Mouse (Mus musculus) liver, embryonic 14.5 days (tissue): ENCODE results near the gene Tmem242. TPM values are rescaled to one million over a fixed set of nuclear protein-coding genes. Genes with fewer than 3 reads are reported as not detected.

ENCODE experiments used
- ATAC-seq: fragments of 200-750 bp; cut with Nextera tagmentation; 2 replicates; pipeline ENCODE4 v1.8.0; 2017; ENCODE audit warnings: moderate number of reproducible peaks, mild to moderate bottlenecking, moderate library complexity; ENCODE audit not compliant: insufficient read depth
- DNase-seq, 3 experiments: peaks; one replicate each; pipeline ENCODE4 v3.0.0-alpha.2; 2012 to 2013; ENCODE audit warnings: low read depth in 3 of 3, low spot score in 3 of 3
- H3K27ac ChIP-seq: fragments of 300-500 bp; sonication (generic); 2 replicates; pipeline ENCODE4 v1.5.1; 2014; ENCODE audit warnings: moderate library complexity, mild to moderate bottlenecking, control low read depth, inconsistent platforms
- H3K27me3 ChIP-seq: fragments of 300-500 bp; sonication (generic); 2 replicates; pipeline ENCODE4 v1.6.1; 2014; ENCODE audit warnings: mild to moderate bottlenecking, low read length, moderate library complexity; ENCODE audit not compliant: control insufficient read depth, insufficient read depth
- H3K36me3 ChIP-seq: fragments of 300-500 bp; sonication (generic); replicated peaks from 2 replicates; pipeline ENCODE4 v1.6.1; 2014; ENCODE audit warnings: low read depth; ENCODE audit not compliant: control insufficient read depth, insufficient read depth
- H3K4me1 ChIP-seq, 2 experiments: fragments of 200-500 bp in 1 of 2; fragments of 300-500 bp in 1 of 2; sonication (generic) in 1 of 2; replicated peaks; 2 replicates each; pipeline ENCODE4 v1.6.1; 2012 to 2014; ENCODE audit warnings: antibody characterized with exemption in 1 of 2, inconsistent platforms in 1 of 2, low read length in 1 of 2; ENCODE audit not compliant: control insufficient read depth in 2 of 2, insufficient read depth in 2 of 2
- H3K4me2 ChIP-seq: fragments of 300-500 bp; sonication (generic); 2 replicates; pipeline ENCODE4 v1.6.1; 2014; ENCODE audit warnings: low read depth, mild to moderate bottlenecking, control low read depth, moderate library complexity
- H3K4me3 ChIP-seq, 2 experiments: fragments of 200-500 bp in 1 of 2; fragments of 300-500 bp in 1 of 2; sonication (generic) in 1 of 2; 2 replicates each; pipeline ENCODE4 v1.5.1; 2012 to 2014; ENCODE audit warnings: low read depth in 2 of 2, low read length in 2 of 2, mild to moderate bottlenecking in 2 of 2, control low read depth in 1 of 2, inconsistent platforms in 1 of 2, moderate library complexity in 1 of 2; ENCODE audit not compliant: insufficient read depth in 1 of 2
- H3K9ac ChIP-seq: fragments of 300-500 bp; sonication (generic); replicated peaks from 2 replicates; pipeline ENCODE4 v1.6.1; 2014; ENCODE audit warnings: mild to moderate bottlenecking, control low read depth, moderate library complexity
- H3K9me3 ChIP-seq: fragments of 300-500 bp; sonication (generic); 2 replicates; pipeline ENCODE4 v1.6.1; 2016; ENCODE audit warnings: low read length, mixed read lengths; ENCODE audit not compliant: control insufficient read depth
- CTCF ChIP-seq: IDR thresholded peaks from 2 replicates; pipeline ENCODE4 v1.5.1; 2016; ENCODE audit warnings: antibody characterized with exemption, low read depth, control low read depth
- EP300 ChIP-seq: IDR thresholded peaks from 2 replicates; pipeline ENCODE4 v1.6.1; 2016; ENCODE audit warnings: antibody characterized with exemption, low read depth
- WGBS: fragments of 180-500 bp; shearing (Covaris S2); extraction: QIAGEN DNeasy Blood & Tissue Kit; methylation state at CpG from one replicate; pipeline ENCODE4 v1.1.7; 2014; ENCODE audit not compliant: insufficient replicate concordance; 5-methylcytosine and 5-hydroxymethylcytosine counted together
- polyA plus RNA-seq, 2 experiments: library from polyadenylated mRNA; depleted of rRNA in 1 of 2; stranded (reverse) in 1 of 2; unstranded in 1 of 2; fragments of >200 nt; fragmentation: Nextera tagmentation in 1 of 2; extraction: Ambion mirVana in 1 of 2; gene quantifications; 2 replicates each; pipeline versions ENCODE4 v1.2.1 to v1.2.3; 2012 to 2014

Gene Tmem242
- polyA plus RNA-seq, 2 experiments = 10.5 to 42.5 TPM

DNA sequence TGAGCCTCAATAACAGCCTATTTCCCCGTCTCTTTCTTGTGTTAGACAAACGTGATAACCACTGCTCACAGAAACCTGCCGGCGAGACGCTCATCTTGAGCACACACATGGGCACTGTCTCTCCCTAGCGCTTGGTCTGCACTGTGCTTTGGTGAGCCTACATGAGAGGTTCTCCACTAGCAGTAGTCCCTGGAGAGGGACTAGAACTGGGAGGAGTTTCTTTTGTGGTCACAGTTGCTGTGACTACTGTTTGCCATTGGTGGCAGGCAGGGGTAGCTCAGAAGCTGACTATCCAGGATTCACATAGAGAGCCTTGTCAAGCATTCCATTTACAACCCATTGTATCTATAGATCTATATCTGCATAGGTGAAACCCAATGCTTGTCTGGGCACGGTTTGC, 27.3 kb downstream of the Tmem242 start:
- Histone ChIP-seq H3K4me2 (no peak overlapping the region), H3K27me3 (no peaks in the 10 kb centered on the region), H3K4me3 (no peak overlapping the region), H3K4me1 (peaks cover 0 to 9% of the 10 kb centered on the region in 2 experiments; a peak in 2 of 4 replicates), H3K9me3 (no peaks in the 10 kb centered on the region), H3K27ac (no peak overlapping the region), H3K9ac (no peak overlapping the region), H3K36me3 (no peaks in the 10 kb centered on the region)
- no peak for DNase-seq
- whole genome bisulfite sequencing = 70% methylated on average over 7 of the region's 7 CpGs
- ATAC-seq = no peak
- TF ChIP-seq EP300 = no peak
- no peak for TF ChIP-seq CTCF

- ATAC-seq (no peak), DNase-seq (no peak)
- Histone ChIP-seq H3K27me3 (no peaks in the 10 kb centered on the region), H3K4me1 (peaks cover 0 to 11% of the 10 kb centered on the region in 2 experiments; a peak in 2 of 4 replicates), H3K36me3 (no peaks in the 10 kb centered on the region), H3K4me2 (no peak overlapping the region), H3K4me3 (no peak overlapping the region), H3K9ac (no peak overlapping the region), H3K27ac (no peak overlapping the region), H3K9me3 (no peaks in the 10 kb centered on the region)
- TF ChIP-seq EP300 = no peak
- WGBS = 82% methylated on average over 8 of the region's 8 CpGs
These were observed 27.8 kb downstream of the Tmem242 start for GRCm38 (mm10) chr17:5412301-5412700.

DNA sequence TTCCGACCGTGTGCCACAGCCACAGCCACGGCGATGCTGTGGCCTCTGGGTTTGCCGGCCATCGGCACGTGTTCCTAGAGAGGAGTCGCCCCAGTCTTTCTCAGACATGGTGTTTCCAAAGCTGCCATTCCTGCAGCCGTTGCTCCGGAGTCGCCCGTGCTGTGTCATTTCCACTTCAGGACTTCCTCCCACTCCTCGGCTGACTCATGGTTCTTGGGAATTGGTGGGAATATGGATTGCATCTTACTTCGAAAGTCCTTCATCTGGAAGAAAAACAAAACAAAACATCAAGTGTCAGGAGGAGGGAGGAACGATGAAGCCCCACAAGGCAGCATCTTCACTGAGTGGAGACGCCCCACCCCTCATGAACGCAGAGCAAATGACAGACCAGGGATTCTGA, 28.9 kb downstream of the Tmem242 start:
- 82% methylated on average over 17 of the region's 17 CpGs for WGBS
- H3K27me3 ChIP-seq = no peaks in the 10 kb centered on the region
- DNase-seq = no peak
- ATAC-seq = no peak
- no peaks in the 10 kb centered on the region for H3K36me3 ChIP-seq
- no peak for TF ChIP-seq CTCF
- TF ChIP-seq EP300 = no peak
- no peak overlapping the region for H3K9ac ChIP-seq
- no peak overlapping the region for H3K4me3 ChIP-seq
- H3K9me3 ChIP-seq = no peaks in the 10 kb centered on the region
- H3K4me1 ChIP-seq = peaks cover 0 to 17% of the 10 kb centered on the region in 2 experiments; a peak in 2 of 4 replicates
- H3K4me2 ChIP-seq = no peak overlapping the region
- no peak overlapping the region for H3K27ac ChIP-seq

GRCm38 (mm10) chr17:5410336-5410735, 29.7 kb downstream of the Tmem242 start:
- Histone ChIP-seq H3K36me3 (no peaks in the 10 kb centered on the region), H3K4me3 (no peak overlapping the region), H3K9ac (no peak overlapping the region), H3K9me3 (no peaks in the 10 kb centered on the region), H3K27me3 (no peaks in the 10 kb centered on the region), H3K4me2 (no peak overlapping the region), H3K27ac (no peak overlapping the region), H3K4me1 (peaks cover 0 to 18% of the 10 kb centered on the region in 2 experiments; a peak in 2 of 4 replicates)
- WGBS = 62% methylated on average over 4 of the region's 4 CpGs
- no peak for DNase-seq
- ATAC-seq = no peak
- TF ChIP-seq CTCF (no peak), EP300 (no peak)

DNA sequence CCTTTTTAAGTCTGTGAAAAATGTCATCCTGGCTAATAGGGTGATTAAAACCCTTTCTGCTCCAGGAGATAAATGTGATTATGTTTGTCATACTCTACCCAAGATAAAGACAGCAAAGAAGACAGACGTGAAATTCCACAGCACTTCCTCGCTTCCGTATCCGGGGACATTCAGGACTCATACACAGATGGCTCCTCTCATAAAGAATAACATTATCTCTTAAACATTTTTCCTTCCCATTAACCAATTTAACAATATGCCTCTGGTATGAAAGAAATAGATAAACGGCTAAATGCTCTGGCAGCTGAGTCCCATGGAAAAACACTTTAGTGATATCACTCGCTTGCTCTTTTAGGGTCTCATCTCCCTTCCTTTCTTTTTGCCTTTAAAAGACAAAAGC, 33.0 kb downstream of the Tmem242 start:
- no peak overlapping the region for H3K9ac ChIP-seq
- H3K9me3 ChIP-seq = no peaks in the 10 kb centered on the region
- no peaks in the 10 kb centered on the region for H3K36me3 ChIP-seq
- H3K4me3 ChIP-seq = no peak overlapping the region
- no peaks in the 10 kb centered on the region for H3K27me3 ChIP-seq
- peaks cover 0 to 18% of the 10 kb centered on the region in 2 experiments; a peak in 2 of 4 replicates for H3K4me1 ChIP-seq
- H3K27ac ChIP-seq = no peak overlapping the region
- 24% methylated on average over 6 of the region's 6 CpGs for WGBS
- no peak for DNase-seq
- no peak for ATAC-seq
- H3K4me2 ChIP-seq = peak overlapping the region; percentile 31
- no peak for TF ChIP-seq EP300
- TF ChIP-seq CTCF = no peak
